Mouse (Mus musculus): Measurements from ENCODE around the gene Rbm48. TPM values are rescaled to one million over a fixed set of nuclear protein-coding genes. Genes with fewer than 3 reads are reported as not detected.
"Not testable (repeated sequence)": the region's sequence is repeated elsewhere in the genome, so short reads cannot be mapped to it uniquely, and the experiment has no call there.

Rbm48 gene
- 14.6 and 18.0 TPM in 2 replicates for polyA plus RNA-seq (2016; fragmentation: Nextera tagmentation; extraction: Ambion mirVana)

- Histone ChIP-seq H3K4me3 (peak within 1 kb of the TSS; percentile 83), H3K4me1 (peaks cover 11% of the 10 kb centered on the region), H3K27ac (peak within 1 kb of the TSS; percentile 26; the same call in 1 of the 2 replicates), H3K4me2 (replicated peaks) (peak within 1 kb of the TSS; percentile 76), H3K9ac (peak within 1 kb of the TSS; percentile 69), H3K36me3 (peaks cover 8% of the 10 kb centered on the region; the same call in 1 of the 2 replicates), H3K27me3 (no peaks in the 10 kb centered on the region), H3K9me3 (no peaks in the 10 kb centered on the region)
- under 1% methylated on average over 31 of the region's 31 CpGs for WGBS
- peak; percentile 65 for ATAC-seq (ENCODE audit: insufficient number of reproducible peaks, insufficient read depth, low FRiP score, low TSS enrichment)
Observed at GRCm38 (mm10) chr5:3596399-3596766, at the start of gene Rbm48. Gene Rbm48 (minus strand): TSS chr5:3596585.

- Histone ChIP-seq H3K9ac (no peak overlapping the region), H3K4me3 (no peak overlapping the region), H3K27me3 (no peaks in the 10 kb centered on the region), H3K4me2 (replicated peaks) (peak overlapping the region; percentile 26; the same call in 1 of the 2 replicates), H3K27ac (no peak overlapping the region), H3K36me3 (peaks cover 32% of the 10 kb centered on the region), H3K4me1 (peaks cover 9% of the 10 kb centered on the region), H3K9me3 (no peaks in the 10 kb centered on the region)
- ATAC-seq (ENCODE audit: insufficient number of reproducible peaks, insufficient read depth, low FRiP score, low TSS enrichment), result no peak
- 58% methylated on average over 6 of the region's 6 CpGs for WGBS
Observed at GRCm38 (mm10) chr5:3645326-3645725, 48.9 kb upstream of the Rbm48 start.

GRCm38 (mm10) chr5:3644621-3645020 lies 48.2 kb upstream of the Rbm48 start:
- Histone ChIP-seq H3K4me3 (no peak overlapping the region), H3K4me2 (replicated peaks) (no peak overlapping the region), H3K27ac (no peak overlapping the region), H3K36me3 (peaks cover 34% of the 10 kb centered on the region), H3K4me1 (peaks cover 9% of the 10 kb centered on the region), H3K9ac (no peak overlapping the region), H3K9me3 (no peaks in the 10 kb centered on the region), H3K27me3 (no peaks in the 10 kb centered on the region)
- no peak for ATAC-seq (ENCODE audit: insufficient number of reproducible peaks, insufficient read depth, low FRiP score, low TSS enrichment)
- 95% methylated on average over 6 of the region's 6 CpGs for WGBS

GRCm38 (mm10) chr5:3635286-3635685 lies 38.9 kb upstream of the Rbm48 start:
- Histone ChIP-seq H3K9me3 (no peaks in the 10 kb centered on the region), H3K4me3 (no peak overlapping the region), H3K4me1 (no peaks in the 10 kb centered on the region), H3K9ac (no peak overlapping the region), H3K27ac (no peak overlapping the region), H3K36me3 (peaks cover 22% of the 10 kb centered on the region), H3K4me2 (replicated peaks) (no peak overlapping the region), H3K27me3 (no peaks in the 10 kb centered on the region)
- 86% methylated on average over 8 of the region's 8 CpGs for WGBS
- no peak for ATAC-seq (ENCODE audit: insufficient number of reproducible peaks, insufficient read depth, low FRiP score, low TSS enrichment)

GRCm38 (mm10) chr5:3633951-3634350 lies 37.6 kb upstream of the Rbm48 start:
- H3K27ac ChIP-seq, result no peak overlapping the region
- peaks cover 24% of the 10 kb centered on the region for H3K36me3 ChIP-seq
- H3K4me3 ChIP-seq, result no peak overlapping the region
- no peak overlapping the region for H3K4me2 ChIP-seq (replicated peaks)
- ATAC-seq (ENCODE audit: insufficient number of reproducible peaks, insufficient read depth, low FRiP score, low TSS enrichment), result no peak
- H3K27me3 ChIP-seq, result no peaks in the 10 kb centered on the region
- no peak overlapping the region for H3K9ac ChIP-seq
- H3K9me3 ChIP-seq, result no peaks in the 10 kb centered on the region
- no peaks in the 10 kb centered on the region for H3K4me1 ChIP-seq
- WGBS, result 76% methylated on average over 4 of the region's 4 CpGs

GRCm38 (mm10) chr5:3633315-3633714 lies 36.9 kb upstream of the Rbm48 start:
- no peak for ATAC-seq (ENCODE audit: insufficient number of reproducible peaks, insufficient read depth, low FRiP score, low TSS enrichment)
- H3K4me1 ChIP-seq, result no peaks in the 10 kb centered on the region
- no peaks in the 10 kb centered on the region for H3K27me3 ChIP-seq
- no peak overlapping the region for H3K4me3 ChIP-seq
- H3K27ac ChIP-seq, result no peak overlapping the region
- 95% methylated on average over 13 of the region's 13 CpGs for WGBS
- H3K9me3 ChIP-seq, result no peaks in the 10 kb centered on the region
- no peak overlapping the region for H3K4me2 ChIP-seq (replicated peaks)
- H3K9ac ChIP-seq, result no peak overlapping the region
- H3K36me3 ChIP-seq, result peaks cover 24% of the 10 kb centered on the region

GRCm38 (mm10) chr5:3632285-3632684 lies 35.9 kb upstream of the Rbm48 start:
- 78% methylated on average over 5 of the region's 5 CpGs for WGBS
- no peak overlapping the region for H3K27ac ChIP-seq
- no peaks in the 10 kb centered on the region for H3K27me3 ChIP-seq
- H3K9me3 ChIP-seq, result no peaks in the 10 kb centered on the region
- ATAC-seq (ENCODE audit: insufficient number of reproducible peaks, insufficient read depth, low FRiP score, low TSS enrichment), result no peak
- no peaks in the 10 kb centered on the region for H3K4me1 ChIP-seq
- no peak overlapping the region for H3K4me3 ChIP-seq
- peaks cover 24% of the 10 kb centered on the region for H3K36me3 ChIP-seq
- H3K4me2 ChIP-seq (replicated peaks), result no peak overlapping the region
- no peak overlapping the region for H3K9ac ChIP-seq

- Histone ChIP-seq H3K36me3 (peaks cover 29% of the 10 kb centered on the region), H3K9me3 (no peaks in the 10 kb centered on the region), H3K4me2 (replicated peaks) (no peak overlapping the region), H3K4me1 (no peaks in the 10 kb centered on the region), H3K27ac (no peak overlapping the region), H3K4me3 (no peak overlapping the region), H3K27me3 (no peaks in the 10 kb centered on the region), H3K9ac (no peak overlapping the region)
- ATAC-seq (ENCODE audit: insufficient number of reproducible peaks, insufficient read depth, low FRiP score, low TSS enrichment), result no peak
- WGBS, result 77% methylated on average over 16 of the region's 16 CpGs
Observed at GRCm38 (mm10) chr5:3631512-3632271, 35.3 kb upstream of the Rbm48 start.

GRCm38 (mm10) chr5:3630055-3630454 lies 33.7 kb upstream of the Rbm48 start:
- no peak overlapping the region for H3K27ac ChIP-seq
- H3K27me3 ChIP-seq, result no peaks in the 10 kb centered on the region
- H3K4me1 ChIP-seq, result no peaks in the 10 kb centered on the region
- H3K4me3 ChIP-seq, result no peak overlapping the region
- H3K9ac ChIP-seq, result no peak overlapping the region
- ATAC-seq (ENCODE audit: insufficient number of reproducible peaks, insufficient read depth, low FRiP score, low TSS enrichment), result no peak
- WGBS, result 82% methylated on average over 5 of the region's 5 CpGs
- no peaks in the 10 kb centered on the region for H3K9me3 ChIP-seq
- H3K4me2 ChIP-seq (replicated peaks), result no peak overlapping the region
- peaks cover 25% of the 10 kb centered on the region for H3K36me3 ChIP-seq

GRCm38 (mm10) chr5:3620486-3620885 lies 24.1 kb upstream of the Rbm48 start:
- no peak overlapping the region for H3K27ac ChIP-seq
- no peak for ATAC-seq (ENCODE audit: insufficient number of reproducible peaks, insufficient read depth, low FRiP score, low TSS enrichment)
- no peaks in the 10 kb centered on the region for H3K27me3 ChIP-seq
- H3K4me2 ChIP-seq (replicated peaks), result no peak overlapping the region
- H3K4me1 ChIP-seq, result no peaks in the 10 kb centered on the region
- peaks cover 42% of the 10 kb centered on the region for H3K36me3 ChIP-seq
- WGBS, result 91% methylated on average over 7 of the region's 7 CpGs
- no peak overlapping the region for H3K4me3 ChIP-seq
- no peaks in the 10 kb centered on the region for H3K9me3 ChIP-seq
- no peak overlapping the region for H3K9ac ChIP-seq

- H3K9ac ChIP-seq; H3K27ac ChIP-seq; ATAC-seq (ENCODE audit: insufficient number of reproducible peaks, insufficient read depth, low FRiP score, low TSS enrichment); H3K4me1 ChIP-seq; H3K4me3 ChIP-seq; H3K4me2 ChIP-seq (replicated peaks); H3K9me3 ChIP-seq; H3K27me3 ChIP-seq: not testable (repeated sequence)
- H3K36me3 ChIP-seq, result peaks cover 28% of the 10 kb centered on the region
- WGBS, result 89% methylated on average over 2 of the region's 2 CpGs
Observed at GRCm38 (mm10) chr5:3611835-3612234, 15.4 kb upstream of the Rbm48 start.

- Histone ChIP-seq H3K4me2 (replicated peaks) (no peak overlapping the region), H3K4me3 (no peak overlapping the region), H3K9ac (no peak overlapping the region), H3K9me3 (no peaks in the 10 kb centered on the region), H3K27me3 (no peaks in the 10 kb centered on the region), H3K27ac (no peak overlapping the region), H3K4me1 (no peaks in the 10 kb centered on the region), H3K36me3 (peaks cover 42% of the 10 kb centered on the region)
- ATAC-seq (ENCODE audit: insufficient number of reproducible peaks, insufficient read depth, low FRiP score, low TSS enrichment), result no peak
- 94% methylated on average over 7 of the region's 7 CpGs for WGBS
Observed at GRCm38 (mm10) chr5:3609241-3609640, 12.9 kb upstream of the Rbm48 start.
